Mouse (Mus musculus) thymus, adult 2 months (tissue): ENCODE data around the gene Ooep. TPM values are rescaled to one million over a fixed set of nuclear protein-coding genes. Genes with fewer than 3 reads are reported as not detected.

ENCODE experiments used
- DNase-seq: peaks from one replicate; pipeline ENCODE4 v3.0.0; 2021
- H3K27ac ChIP-seq: fragments of 200-500 bp; 2 replicates; pipeline ENCODE4 v1.5.1; 2012; ENCODE audit warnings: low read length, control low read depth; ENCODE audit not compliant: control insufficient read depth, insufficient read depth
- H3K27me3 ChIP-seq: fragments of 200-500 bp; 2 replicates; pipeline ENCODE4 v1.6.1; 2012; ENCODE audit warnings: mild to moderate bottlenecking, low read length, moderate library complexity, mixed read lengths; ENCODE audit not compliant: control insufficient read depth, insufficient read depth
- H3K36me3 ChIP-seq: fragments of 200-500 bp; 2 replicates; pipeline ENCODE4 v1.6.1; 2012; ENCODE audit warnings: mild to moderate bottlenecking, low read length, moderate library complexity; ENCODE audit not compliant: control insufficient read depth, insufficient read depth
- H3K4me1 ChIP-seq: fragments of 200-500 bp; replicated peaks from 2 replicates; pipeline ENCODE4 v1.6.1; 2012; ENCODE audit warnings: low read length; ENCODE audit not compliant: control insufficient read depth, insufficient read depth
- H3K4me3 ChIP-seq: fragments of 200-500 bp; 2 replicates; pipeline ENCODE4 v1.5.1; 2012; ENCODE audit warnings: mild to moderate bottlenecking, low read length, control low read depth, moderate library complexity; ENCODE audit not compliant: control insufficient read depth, insufficient read depth
- CTCF ChIP-seq: fragments of 200-500 bp; IDR thresholded peaks from 2 replicates; pipeline ENCODE4 v1.5.1; 2012; ENCODE audit warnings: mild to moderate bottlenecking, control low read depth, low read length, moderate library complexity, borderline replicate concordance; ENCODE audit not compliant: control insufficient read depth, poor library complexity, insufficient read depth; ENCODE audit errors: extremely low read depth
- POLR2A ChIP-seq: fragments of 200-500 bp; IDR thresholded peaks from 2 replicates; pipeline ENCODE4 v1.6.1; 2012; ENCODE audit warnings: mild to moderate bottlenecking, low read length, control low read depth, moderate library complexity; ENCODE audit not compliant: control insufficient read depth, poor library complexity, insufficient read depth; ENCODE audit errors: extremely low read depth
- WGBS: fragments of 180-500 bp; shearing (Covaris S2); methylation state at CpG from one replicate; pipeline ENCODE4 v1.1.7; 2018; 5-methylcytosine and 5-hydroxymethylcytosine counted together
- polyA plus RNA-seq: library from polyadenylated mRNA; depleted of rRNA; stranded (reverse); fragments of >200 nt; gene quantifications from 2 replicates; pipeline ENCODE4 v1.2.3, GENCODE M21; 2012; rRNA removed

Ooep gene
- polyA plus RNA-seq = 0.65 and 0.71 TPM in 2 replicates

DNA sequence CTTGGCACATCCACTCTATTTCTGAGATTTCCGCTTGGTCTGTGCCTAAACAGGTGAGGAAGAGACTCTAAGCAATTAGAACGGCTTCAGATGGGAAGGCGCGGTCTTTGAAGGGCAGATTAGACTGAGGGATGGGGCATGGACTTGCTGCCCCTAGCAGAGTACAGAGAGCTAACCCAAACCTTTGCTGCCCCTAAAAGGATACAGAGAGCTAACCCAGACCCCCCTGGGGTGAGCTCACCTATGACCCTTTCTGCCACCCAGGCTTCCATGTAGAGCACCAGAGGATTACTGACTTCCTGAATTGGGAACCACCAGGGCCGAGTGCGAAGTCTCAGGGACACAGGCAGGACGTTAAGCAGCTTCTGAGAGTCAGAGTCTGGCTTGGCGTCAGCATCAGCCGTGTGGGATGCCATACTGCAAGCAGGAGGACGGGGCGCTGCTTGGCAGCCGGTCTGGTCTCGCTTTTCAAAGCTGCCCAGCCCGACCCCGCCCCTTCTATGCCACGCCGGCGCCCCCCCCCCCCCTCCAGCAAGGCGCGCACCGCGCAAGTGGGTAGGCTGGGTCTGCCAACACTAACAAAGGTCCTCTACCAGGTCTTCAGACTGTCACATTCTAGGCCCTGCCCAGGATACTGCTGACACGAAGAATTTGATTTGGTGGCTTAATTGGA, at the start of gene Ooep:
Ooep (minus strand) TSS at position 613 of the 673 bp plus-strand sequence.
- peak; percentile 3 for DNase-seq
- no peaks in the 10 kb centered on the region for H3K36me3 ChIP-seq
- WGBS = 13% methylated on average over 22 of the region's 23 CpGs
- no peak within 1 kb of the TSS for H3K27ac ChIP-seq
- TF ChIP-seq POLR2A (no peak), CTCF (no peak)
- no peak within 1 kb of the TSS for H3K4me3 ChIP-seq
- no peaks in the 10 kb centered on the region for H3K27me3 ChIP-seq
- no peaks in the 10 kb centered on the region for H3K4me1 ChIP-seq

DNA sequence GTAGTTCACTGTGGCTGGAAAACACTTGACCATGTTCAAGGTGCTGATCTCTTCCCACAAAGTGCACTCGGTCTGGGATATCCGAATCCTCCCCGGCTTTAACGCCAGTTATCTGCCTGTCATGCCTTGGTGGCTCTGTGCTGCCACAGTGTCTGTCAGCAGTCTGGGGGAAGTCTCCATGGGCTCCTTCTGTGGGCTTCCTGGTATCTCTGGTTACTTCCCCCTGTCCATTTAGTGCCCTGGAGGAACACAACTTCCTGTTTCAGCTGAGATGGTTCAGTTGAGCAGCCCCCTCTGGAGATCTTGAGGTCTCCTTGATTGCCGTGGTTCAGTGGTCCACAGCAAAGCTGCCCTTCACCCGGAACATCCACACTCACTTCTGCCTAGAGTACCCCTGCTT, 49.7 kb upstream of the Ooep start:
- Histone ChIP-seq H3K27me3 (no peaks in the 10 kb centered on the region), H3K4me1 (peaks cover 12% of the 10 kb centered on the region), H3K4me3 (no peak overlapping the region), H3K36me3 (no peaks in the 10 kb centered on the region), H3K27ac (no peak overlapping the region)
- no peak for TF ChIP-seq CTCF
- no peak for TF ChIP-seq POLR2A
- no peak for DNase-seq
- WGBS = 55% methylated on average over 6 of the region's 6 CpGs

DNA sequence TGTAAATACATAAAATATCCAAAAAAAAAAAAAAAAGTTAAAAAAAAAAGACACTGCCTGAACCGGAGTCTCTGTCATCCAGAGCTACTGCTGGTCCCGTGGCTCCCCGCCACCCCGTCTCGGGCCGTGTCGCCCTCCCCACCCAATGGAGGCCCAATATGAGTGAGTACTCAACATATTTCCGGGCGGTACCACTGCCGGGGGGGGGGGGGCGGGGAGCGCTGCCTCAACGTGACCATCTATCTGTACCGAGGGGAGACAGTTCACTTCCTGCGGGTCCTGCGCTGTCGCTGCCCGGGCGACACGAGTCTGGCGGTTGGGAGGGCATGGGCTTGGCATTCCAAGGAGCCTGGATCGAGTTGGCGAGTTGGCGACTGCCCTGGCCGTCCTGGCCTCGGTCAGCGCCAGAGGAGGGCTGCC, 48.8 kb upstream of the Ooep start:
- 25% methylated on average over 27 of the region's 27 CpGs for WGBS
- TF ChIP-seq CTCF = no peak
- no peak for TF ChIP-seq POLR2A
- Histone ChIP-seq H3K36me3 (no peaks in the 10 kb centered on the region), H3K27ac (no peak overlapping the region), H3K27me3 (no peaks in the 10 kb centered on the region), H3K4me1 (peaks cover 12% of the 10 kb centered on the region), H3K4me3 (peak overlapping the region; percentile 49)
- peak; percentile 18 for DNase-seq

GRCm38 (mm10) chr9:78401596-78401995, 23.1 kb upstream of the Ooep start:
- Histone ChIP-seq H3K27ac (no peak overlapping the region), H3K36me3 (no peaks in the 10 kb centered on the region), H3K4me3 (no peak overlapping the region), H3K27me3 (no peaks in the 10 kb centered on the region), H3K4me1 (no peaks in the 10 kb centered on the region)
- no peak for DNase-seq
- TF ChIP-seq POLR2A (no peak), CTCF (no peak)
- whole genome bisulfite sequencing = 87% methylated on average over 7 of the region's 7 CpGs

GRCm38 (mm10) chr9:78400570-78400969, 22.0 kb upstream of the Ooep start:
- DNase-seq = no peak
- no peak for TF ChIP-seq CTCF
- TF ChIP-seq POLR2A = no peak
- Histone ChIP-seq H3K4me1 (peaks cover 7% of the 10 kb centered on the region), H3K27ac (no peak overlapping the region), H3K36me3 (no peaks in the 10 kb centered on the region), H3K27me3 (peaks cover 10% of the 10 kb centered on the region), H3K4me3 (no peak overlapping the region)
- 91% methylated on average over 5 of the region's 5 CpGs for WGBS

- Histone ChIP-seq H3K27me3 (peaks cover 13% of the 10 kb centered on the region), H3K4me3 (no peak overlapping the region), H3K27ac (no peak overlapping the region), H3K36me3 (no peaks in the 10 kb centered on the region), H3K4me1 (peaks cover 9% of the 10 kb centered on the region)
- 66% methylated on average over 9 of the region's 9 CpGs for WGBS
- no peak for DNase-seq
- TF ChIP-seq POLR2A (no peak), CTCF (no peak)
Measured at GRCm38 (mm10) chr9:78396517-78396916, 18.0 kb upstream of the Ooep start.
